Mouse (Mus musculus): ENCODE measurements at regions not wholly inside any gene's neighbourhood (a gene's known extent, or its start where the extent isn't known, plus 50 kb on each side); places are given as distances from the start of the nearest gene placed in this dataset.

DNA sequence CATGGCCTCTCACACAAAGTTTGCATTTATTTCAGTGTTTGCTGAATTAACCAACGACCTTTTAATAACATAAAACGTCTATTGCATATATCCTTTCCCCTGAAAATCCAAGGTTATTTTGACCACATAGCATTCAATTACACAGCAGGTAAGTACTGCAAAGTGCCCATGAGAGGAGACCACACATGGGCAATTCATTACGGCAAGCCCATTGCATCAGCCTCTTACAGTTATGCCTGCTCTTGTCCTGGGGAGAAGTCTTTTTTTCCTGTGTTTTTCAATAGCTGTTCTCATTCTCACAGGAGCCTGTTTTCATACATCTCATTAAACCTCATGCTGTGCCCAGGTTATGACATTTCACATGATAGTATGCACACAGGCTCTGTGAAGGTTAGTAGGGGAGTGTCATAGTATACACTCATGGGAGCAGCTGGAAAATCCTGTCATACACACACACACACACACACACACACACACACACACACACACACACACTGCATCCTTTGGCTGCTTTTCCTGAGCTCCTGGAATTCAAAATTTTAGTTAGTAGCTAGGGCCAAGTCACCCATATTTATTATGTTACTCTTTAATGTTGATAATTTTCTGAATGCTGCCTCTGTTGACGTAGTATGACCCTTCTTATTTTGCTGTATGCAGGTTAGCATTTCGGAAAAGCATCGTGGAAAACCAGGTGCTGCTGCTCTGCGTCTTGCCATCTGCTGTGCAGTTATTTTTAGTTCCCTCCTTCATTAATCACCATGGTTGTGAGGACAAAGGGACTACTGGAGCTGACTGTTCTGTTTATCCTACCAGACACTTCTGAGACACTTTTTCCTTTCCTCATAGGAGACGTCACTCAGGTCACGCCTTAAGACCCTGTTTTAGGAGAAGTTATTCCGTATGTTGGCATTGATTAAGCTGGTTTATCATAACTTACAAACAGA lies 483.6 kb downstream of the Bckdhb start:
- no peak for DNase-seq (ENCODE audit: low spot score)

All from retina, embryonic 14.5 days (tissue).